Mouse (Mus musculus): ENCODE results near the gene Tnfrsf1a.

The Tnfrsf1a gene

DNA sequence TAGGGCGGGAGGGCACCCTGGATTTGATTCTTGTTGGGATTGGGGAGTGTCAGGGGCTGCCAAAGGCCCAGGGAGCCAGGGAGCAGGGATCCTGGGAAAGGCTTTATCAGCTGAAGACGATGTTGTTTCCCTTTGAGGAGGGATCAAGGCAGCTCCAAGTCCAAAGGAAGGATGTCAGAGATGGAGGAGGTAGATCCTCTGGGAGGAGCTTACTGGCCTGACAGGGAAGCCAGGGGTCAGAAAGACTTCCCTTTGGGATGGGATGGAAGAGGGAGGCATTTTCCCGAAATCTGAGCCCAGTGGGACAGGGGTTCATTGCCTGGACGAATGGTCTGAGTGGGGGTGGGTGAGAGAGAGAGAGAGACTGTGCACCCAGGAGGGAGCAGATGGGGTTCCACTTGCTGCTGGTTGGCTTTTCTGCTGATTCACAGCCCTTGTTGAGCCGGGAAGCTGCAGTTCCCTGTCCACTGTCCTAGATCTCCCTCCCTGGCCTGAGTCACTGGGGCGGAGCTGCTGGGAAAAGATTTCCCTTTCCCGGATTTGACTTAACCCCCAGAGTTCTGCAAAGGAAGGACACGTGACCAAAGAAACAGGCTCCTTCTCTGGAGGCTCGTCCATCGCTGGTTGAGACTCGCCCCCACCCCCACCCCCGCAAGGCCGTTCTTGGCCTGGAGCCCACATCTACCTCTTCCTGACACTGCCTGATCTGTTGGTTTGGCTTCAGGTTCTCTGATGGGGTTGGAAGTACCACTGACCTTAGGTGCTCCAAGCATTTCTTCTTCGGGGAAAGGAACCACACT lies 5.4 kb downstream of the Tnfrsf1a start:
- peak; percentile 88 to 92 for DNase-seq (ENCODE audit: low spot score in 2 of 2)

DNA sequence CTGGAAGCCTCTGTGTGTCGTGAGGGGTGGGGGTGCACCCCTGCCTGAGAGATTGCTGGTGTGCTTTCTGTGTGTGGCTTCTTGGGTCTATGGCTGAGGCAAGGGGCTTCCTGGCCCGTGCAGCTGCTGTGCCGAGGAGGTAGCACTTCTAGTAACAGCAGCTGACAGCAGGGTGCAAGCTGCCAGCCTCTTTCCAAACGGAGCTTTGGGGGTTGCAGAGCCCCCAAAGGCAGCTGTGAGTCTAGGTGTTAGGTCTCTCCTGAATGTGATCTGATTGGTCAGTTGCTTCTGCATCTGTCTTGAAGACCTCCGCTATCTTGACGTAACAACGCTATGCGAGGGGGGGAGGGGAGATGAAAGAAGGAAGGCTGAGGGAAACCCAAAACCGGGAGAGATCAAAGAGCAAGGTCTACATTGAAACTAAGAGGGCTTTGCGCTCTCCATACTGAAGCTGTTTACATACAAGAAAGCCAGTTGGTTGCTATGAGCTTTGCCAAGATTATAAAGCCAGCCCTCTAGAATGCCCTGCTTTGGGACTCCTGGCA lies 6.1 kb downstream of the Tnfrsf1a start:
- no peak for DNase-seq (ENCODE audit: low spot score in 2 of 2)

DNA sequence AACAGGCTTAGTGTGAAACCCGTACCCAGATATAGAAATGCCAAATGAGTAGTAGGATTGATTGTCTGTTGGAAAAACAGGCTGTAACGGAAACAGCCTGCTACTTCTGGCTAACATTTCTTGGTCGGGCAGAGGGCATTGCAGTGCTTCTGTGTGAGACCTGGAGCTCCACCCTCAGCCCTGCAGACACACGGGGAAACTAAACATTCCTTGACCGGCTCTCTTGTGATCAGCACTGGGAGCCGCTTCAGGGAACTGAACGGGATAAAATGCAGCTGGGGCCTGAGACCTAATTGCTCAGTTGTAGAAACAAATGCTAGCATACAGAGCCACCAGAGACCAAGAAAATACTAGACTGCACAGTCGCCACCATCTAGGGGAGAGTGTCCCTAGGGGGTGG lies 7.1 kb downstream of the Tnfrsf1a start:
- no peak for DNase-seq (ENCODE audit: low spot score in 2 of 2)

DNA sequence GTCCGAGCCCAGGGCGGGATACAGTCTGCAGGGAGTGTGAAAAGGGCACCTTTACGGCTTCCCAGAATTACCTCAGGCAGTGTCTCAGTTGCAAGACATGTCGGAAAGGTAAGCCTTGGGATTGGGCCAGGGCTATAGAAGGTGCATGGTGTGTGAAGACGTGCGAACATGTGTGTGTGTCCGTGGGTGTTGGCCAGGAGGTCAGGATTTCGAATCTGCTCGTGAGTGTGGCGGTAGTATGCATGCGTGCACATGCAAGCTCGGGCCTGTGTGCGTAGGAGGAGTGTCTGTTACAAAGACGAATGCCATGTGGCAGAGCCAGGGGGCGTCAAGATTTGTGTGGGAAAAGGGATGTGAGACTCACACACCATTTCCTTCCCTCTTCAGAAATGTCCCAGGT lies 8.2 kb downstream of the Tnfrsf1a start:
- DNase-seq (ENCODE audit: low spot score in 2 of 2) = no peak

DNA sequence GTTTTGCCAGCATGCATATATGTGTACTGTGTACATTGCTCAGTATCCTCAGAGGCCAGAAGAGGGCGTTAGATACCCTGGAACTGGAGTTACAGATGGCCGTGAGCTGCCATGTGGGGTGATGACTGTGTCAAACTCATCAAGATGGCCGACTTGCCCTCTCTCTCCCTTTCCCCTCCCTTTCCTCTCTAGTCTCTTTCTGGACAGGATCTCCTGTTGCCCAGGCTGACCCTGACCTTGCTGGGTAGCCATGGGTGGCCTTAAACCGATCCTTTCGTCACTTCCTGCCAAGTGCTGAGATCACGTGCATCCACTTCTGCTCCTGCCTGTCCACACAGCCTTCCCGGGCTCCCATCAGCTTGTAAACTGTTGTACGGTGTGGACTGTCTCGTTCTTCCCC lies 10.8 kb downstream of the Tnfrsf1a start:
- DNase-seq (ENCODE audit: low spot score in 2 of 2) = no peak

DNA sequence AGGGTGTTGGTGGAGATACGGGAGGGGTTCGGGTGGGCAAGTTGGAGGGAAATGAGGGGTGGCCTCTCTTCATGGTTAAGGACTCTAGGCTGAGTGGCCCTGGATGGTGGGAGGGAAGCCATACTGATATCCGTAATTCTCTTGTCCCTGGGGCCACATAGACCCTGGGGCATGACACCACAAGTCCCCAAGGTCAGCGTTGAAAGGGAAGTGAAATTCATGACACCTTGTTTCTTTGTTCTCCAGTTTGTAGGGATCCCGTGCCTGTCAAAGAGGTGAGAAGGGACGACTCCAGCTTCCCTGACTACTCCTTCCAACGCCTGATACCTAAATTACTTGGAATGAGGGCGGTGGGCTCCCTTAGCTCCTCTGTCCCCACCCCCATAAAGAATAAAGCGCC lies 11.7 kb downstream of the Tnfrsf1a start:
- DNase-seq (ENCODE audit: low spot score in 2 of 2) = no peak

DNA sequence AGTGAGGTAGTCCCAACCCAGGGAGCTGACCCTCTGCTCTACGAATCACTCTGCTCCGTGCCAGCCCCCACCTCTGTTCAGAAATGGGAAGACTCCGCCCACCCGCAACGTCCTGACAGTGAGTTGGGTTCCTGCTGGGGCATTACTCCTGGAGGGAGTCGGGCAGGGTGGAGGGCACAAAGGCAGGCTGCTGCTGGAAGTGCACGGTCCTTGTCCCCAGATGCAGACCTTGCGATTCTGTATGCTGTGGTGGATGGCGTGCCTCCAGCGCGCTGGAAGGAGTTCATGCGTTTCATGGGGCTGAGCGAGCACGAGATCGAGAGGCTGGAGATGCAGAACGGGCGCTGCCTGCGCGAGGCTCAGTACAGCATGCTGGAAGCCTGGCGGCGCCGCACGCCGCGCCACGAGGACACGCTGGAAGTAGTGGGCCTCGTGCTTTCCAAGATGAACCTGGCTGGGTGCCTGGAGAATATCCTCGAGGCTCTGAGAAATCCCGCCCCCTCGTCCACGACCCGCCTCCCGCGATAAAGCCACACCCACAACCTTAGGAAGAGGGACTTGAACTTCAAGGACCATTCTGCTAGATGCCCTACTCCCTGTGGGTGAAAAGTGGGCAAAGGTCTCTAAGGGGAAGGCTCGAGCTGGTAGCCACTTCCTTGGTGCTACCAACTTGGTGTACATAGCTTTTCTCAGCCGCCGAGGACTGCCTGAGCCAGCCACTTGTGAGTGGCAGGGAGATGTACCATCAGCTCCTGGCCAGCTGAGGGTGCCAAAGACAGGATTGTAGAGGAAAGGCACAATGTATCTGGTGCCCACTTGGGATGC lies 12.5 kb downstream of the Tnfrsf1a start:
- DNase-seq (ENCODE audit: low spot score in 2 of 2) = no peak

DNA sequence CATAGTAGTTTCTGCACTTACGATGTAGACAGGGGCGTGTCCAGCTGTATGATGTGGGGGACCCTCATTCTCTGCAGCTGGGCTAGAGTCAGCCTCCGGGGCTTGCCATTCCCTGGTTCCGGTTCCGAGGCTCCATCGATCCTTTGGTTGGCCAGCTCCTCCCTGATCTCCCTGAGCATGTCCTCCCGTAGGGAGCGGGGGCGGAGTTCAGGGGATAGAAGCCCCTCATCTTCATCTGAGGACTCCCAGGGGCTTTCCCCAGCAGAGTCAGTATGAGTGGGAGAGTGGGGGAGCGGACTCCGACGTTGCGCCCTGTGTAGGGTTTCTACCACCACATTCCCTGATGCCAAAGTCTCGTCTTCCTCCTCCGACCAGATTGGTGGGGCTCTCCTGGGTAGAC lies 13.9 kb downstream of the Tnfrsf1a start:
- no peak for DNase-seq (ENCODE audit: low spot score in 2 of 2)

DNA sequence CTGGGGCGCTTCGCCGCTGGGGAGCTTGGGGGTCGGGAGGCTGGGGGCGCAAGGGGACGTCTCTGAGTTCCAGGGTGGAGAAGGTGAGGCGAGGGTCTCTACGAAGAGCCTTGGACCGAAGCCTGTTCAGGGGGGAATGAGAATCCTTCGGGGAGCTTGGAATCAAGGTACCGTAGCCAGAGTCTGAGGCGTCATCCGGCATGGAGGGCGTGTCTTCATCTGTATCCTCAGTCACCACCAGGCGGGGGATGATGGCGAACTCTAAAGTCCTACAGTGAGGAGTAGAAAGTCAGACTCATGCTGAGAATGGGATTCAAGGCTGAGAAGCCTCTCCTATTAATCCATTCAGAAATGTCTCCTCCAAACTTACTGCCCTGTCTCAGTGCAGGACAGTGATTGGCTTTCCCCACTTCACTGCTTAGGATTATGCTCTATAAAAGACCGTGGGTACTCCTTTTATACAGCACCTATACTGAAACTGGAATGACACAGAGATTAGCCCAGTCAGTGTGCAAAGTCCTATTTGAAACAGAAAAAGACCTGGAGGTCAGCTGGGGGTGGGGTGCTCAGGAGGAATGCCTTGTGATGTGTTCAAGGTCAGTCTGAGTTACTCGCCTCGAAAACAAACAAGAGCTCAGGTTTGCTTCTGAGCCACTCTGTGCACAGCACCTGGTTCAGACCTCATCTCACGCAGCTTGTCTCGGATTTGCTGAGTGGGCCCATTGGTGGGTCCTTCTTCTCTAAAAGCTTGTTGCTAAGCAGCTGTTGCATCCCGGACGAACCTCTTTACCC lies 14.5 kb downstream of the Tnfrsf1a start:
- no peak for DNase-seq (ENCODE audit: low spot score in 2 of 2)

DNA sequence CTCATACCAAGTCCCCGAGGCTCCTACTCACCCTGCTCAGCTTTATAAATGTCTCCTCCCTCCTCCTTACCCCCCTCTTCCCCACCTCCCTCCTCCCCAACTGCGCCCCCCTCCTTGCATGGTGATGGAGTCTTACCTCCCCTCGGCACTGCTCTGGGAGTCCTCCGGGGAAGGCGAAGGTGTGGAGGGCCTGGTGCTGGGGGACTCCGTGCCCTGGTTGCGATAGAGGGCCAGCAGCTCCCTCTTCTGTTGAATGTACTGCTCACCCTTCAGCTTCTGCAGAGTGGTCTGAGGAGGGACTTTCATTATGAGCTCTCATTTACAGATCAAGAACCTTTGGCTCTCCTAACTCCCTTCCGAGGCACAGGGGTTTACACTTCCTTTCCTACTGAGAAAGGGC lies 15.3 kb downstream of the Tnfrsf1a start:
- DNase-seq (ENCODE audit: low spot score in 2 of 2) = no peak

DNA sequence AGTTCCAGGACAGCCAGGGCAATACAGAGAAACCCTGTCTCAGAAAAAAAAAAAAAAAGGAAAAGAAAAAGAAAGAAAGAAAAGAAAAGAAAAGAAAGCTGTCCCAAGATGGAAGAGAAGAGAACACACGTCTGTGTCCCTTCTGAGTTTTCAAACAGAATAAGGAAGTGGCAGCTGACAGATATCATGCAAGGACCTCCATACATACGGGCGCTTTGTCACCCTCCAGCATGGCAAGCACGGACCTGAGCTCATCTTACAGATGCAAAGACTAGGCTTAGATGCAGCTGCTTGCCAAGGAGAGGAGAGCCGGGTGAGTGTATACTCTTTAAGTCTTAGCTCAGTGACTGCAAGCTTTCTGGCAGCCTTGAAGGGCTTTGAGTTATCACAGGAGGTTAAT lies 16.4 kb downstream of the Tnfrsf1a start:
- no peak for DNase-seq (ENCODE audit: low spot score in 2 of 2)

DNA sequence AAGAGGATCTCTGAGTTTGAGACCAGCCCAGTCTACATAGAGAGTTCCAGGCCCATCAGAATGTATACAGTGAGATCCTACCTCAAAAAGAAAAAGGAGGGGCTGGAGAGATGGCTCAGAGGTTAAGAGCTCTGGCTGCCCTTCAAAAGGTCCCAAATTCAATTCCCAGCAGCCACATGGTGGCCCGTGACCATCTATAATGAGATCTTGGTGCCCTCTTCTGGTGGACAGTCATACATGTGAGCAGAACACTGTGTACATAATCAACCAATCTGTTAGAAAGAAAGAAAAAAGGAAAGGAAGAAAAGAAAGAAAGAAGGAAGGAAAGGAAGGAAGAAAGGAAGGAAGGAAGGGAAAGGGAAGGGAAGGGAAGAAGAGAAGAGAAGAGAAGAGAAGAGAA lies 17.0 kb downstream of the Tnfrsf1a start:
- DNase-seq (ENCODE audit: low spot score in 2 of 2) = no peak

DNA sequence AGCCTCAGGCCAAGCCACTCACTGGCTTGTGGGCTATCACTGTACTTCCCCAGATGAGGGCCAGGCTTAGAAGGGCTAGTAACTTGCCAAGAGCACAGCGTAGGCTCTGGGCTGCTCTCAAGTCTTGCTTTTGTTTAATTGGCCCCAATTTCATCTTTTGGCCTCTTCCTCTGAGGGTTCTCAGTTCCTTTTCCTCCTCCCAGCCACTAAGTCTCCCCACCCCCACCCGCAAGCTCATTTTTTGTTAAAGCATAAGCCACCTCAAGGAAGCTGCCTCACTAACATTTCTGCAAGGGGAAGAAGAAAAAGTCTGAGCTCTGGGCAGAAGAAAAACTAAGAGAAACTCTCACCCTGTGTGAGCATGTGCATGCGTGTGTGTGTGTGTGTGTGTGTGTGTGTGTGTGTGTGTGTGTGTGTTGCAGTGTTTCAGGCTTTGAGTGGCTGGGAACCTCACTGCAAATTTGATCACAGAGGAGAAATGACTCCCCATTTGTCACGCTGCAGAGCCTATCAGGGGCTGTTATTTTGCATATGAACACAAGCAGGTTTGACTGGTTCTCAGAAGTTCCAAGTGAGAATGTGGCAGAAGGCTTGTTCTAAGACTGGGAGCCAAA lies 18.7 kb downstream of the Tnfrsf1a start:
- DNase-seq (ENCODE audit: low spot score in 2 of 2) = peak in 1 of 2 experiments; percentile 47

DNA sequence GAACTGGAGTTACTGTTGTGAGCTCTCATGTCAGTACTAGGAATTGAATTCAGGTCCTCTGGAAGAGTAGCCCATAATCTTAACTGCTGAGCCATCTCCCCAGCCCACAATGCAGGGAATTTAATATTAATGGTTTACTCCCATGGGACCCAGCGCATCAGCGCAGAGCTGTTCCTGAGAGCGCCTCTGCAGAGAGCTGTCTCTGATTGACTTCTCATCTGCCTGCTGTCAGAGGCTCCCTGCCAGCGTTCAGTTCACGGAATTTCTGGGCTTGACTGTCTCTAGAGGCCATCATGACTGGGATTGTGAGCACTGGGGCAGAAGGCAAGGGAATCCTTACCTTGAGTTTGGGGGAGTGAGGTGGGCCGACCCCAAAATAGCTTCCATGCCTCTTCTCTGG lies 27.9 kb downstream of the Tnfrsf1a start:
- DNase-seq (ENCODE audit: low spot score in 2 of 2) = no peak

DNA sequence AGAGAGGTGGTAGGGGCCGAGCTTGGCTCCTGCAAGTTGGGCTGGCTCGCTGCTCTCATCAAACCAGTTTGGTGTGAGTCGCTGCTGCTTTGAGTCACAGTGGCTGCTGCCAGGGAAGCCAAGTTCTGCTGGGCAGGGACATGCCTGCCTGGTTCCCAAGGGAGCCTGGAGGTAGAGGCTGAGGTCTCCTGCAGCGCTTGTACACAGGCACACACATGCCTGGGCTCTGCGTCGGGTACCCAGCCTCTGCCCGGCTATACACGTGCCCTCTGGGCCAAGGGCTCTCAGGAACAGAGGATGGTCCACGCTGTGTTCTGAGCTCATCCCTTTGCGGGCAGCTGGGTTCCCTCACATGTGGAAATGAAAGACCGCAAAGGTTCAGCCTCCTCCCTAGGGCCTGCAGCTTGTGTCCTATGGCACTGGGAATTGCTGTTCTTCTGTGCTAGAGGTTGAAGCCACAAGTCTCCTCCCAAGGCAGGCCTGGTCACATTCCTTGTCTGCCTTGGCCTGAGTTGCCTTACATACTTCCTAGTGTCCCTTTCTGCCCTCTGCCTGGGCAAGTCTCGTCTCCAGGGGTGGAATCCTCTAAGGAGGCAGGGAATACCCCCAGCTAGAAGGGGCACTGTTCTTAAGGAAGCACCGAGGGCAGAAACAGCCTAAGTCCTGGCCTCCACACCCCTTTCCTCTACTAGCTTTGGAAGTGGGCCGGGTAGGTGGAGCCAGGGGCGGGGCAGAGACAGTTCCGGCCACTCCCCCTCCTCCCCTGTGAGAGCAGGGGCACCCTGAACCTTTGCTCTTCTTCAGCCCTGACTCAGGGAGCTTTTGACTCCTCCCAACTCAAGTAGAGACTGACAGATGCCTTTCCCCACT lies 28.7 kb downstream of the Tnfrsf1a start:
- DNase-seq (ENCODE audit: low spot score in 2 of 2) = peak; percentile 59 to 67

DNA sequence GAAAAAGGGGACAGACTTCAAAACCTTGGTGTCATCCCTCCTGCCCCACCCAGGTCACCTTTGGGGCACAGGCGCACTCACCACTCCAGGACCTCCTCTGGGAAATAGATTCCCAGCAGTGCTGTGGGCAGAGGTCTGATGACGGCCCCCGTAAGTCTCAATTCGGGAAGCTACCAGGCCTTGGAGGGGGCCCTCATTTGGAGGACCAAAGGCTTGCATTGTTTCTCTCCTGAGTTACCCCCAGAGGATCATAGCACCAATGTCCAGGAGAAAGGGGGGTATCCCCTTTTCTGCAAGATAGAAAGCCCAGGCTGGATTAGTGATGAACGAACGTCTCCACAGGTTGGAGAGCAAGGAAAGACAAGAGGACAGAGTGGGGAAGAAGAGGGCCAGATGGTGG lies 29.5 kb downstream of the Tnfrsf1a start:
- DNase-seq (ENCODE audit: low spot score in 2 of 2) = no peak

DNA sequence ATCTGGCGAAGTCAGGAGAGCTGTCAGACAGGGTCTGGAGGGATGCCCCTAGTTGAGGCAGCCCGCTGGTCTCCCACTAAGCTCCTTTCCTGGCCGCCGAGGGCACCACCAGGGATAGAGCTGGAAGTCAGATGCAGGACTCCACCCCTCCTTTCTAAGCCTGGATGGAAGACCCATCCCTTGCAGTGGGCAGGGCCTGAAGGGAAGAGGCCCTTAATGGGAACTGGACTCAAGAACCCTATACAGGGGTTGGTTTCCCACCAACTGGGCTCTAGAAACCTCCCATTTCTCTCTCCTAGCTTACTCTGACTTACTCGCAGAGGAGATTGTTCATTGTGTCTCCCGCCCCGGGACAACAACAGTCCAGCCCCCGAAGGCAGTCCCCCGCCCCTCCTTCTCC lies 30.6 kb downstream of the Tnfrsf1a start:
- no peak for DNase-seq (ENCODE audit: low spot score in 2 of 2)

DNA sequence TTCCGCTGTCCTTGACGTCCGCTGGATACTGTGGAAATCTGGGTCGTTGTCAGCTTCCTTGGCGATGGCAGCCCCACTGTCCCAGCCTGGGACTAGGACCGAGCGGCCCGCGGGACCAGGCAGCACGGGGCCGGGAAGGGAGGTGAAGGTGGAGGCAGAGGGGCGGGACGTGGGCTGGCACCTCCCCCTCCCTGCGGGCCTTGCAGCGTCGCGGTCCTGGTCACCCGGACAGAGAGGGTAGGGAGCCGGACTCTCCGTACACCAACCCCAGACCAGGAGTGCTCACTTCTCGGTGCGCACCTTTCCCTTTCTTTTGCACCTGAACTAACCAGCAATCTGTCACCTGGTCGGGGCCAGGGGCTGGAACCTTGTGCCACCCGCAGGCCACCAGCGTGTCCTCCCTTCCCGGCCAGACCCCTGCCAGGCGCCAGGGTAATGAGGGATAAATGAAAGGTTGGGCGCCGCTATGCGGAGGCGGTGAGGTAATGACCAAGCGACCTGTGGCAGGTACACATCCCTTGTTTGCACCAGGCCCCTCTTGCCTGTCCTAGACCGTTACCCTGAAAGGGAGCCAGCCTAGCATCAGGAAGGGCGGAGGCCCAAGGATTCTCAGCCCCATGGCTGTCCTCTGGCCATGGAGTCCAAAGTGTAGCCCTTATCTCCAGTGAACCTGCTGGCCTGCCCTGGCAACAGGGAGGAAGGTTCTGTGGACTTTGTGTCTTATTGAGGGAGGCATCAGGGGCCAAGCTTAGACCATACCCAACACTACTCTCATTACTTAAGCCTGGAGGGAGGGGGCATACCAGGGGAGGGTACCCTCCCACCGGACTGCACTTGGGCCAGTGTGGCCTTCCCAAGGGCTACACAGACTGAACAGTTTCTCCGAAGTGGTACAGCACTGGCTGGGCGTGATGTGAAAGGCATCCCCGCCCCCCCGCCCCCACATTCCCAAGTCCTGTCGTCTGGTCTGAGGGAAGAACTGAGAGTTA lies 31.5 kb downstream of the Tnfrsf1a start, which contains the start of gene Plekhg6:
Plekhg6 (minus strand) TSS at position 422 of the 989 bp plus-strand sequence.
- no peak for DNase-seq (ENCODE audit: low spot score in 2 of 2)

DNA sequence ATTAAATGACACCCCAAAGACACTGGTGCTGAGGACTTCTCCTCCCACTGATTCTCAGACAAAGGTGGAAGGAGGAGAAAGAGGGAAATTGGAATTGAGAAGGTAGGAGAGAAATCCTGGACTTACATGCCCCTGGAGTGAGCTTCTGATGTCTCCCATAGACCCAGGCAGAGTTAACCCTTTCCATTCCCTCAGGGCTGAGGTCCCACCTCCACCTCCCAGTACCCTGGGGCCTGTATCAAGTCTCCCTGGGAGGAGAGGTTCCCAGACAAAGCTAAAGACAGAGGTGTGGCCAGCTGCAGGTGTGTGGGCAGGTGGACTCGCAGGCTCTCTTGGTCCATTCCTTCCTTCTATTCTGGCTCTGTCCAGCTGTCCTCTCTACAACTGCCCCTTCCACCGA lies 32.9 kb downstream of the Tnfrsf1a start:
- DNase-seq (ENCODE audit: low spot score in 2 of 2) = no peak
